Comparison of ENCODE assay signal across 15 mouse cellular contexts in the genomic region with DNA sequence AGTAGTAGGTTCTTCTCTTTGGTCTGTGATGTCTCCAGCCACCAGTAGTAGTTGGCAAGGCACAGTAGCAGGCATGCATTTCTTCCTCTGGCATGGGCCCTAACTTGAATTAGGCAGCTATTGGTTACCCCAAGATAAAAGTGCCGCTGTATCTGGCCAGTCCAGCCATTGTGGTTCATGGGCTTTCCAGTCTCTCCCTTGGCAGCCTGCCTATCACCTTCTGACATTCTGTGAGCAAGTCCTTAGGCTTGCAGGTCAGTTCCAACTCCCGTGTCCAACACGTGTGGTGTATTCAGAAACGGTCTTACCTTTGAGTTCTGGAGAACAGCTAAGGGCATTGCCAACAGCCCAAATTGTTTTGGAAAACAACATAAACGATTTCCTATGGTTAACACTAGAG. TPM values are rescaled to one million over a fixed set of nuclear protein-coding genes. Genes with fewer than 3 reads are reported as not detected.
DNase-seq lines count a peak whose midpoint lies in the region; ATAC-seq and TF ChIP-seq lines count a peak whose summit lies in the region.
"Had no signal": no experiment of that assay in that cellular context is flagged by ENCODE, and none has a peak within 500 bp of the region (broad histone marks: within the 10 kb centered on the region; RNA-seq: fewer than 3 reads in every experiment).

No protein-coding gene starts in this region.

- no peak overlapping the region for H3K27ac ChIP-seq in liver, adult 2 months (replicated peaks; ENCODE audit: insufficient read depth, low read depth, low read length)
- H3K27ac ChIP-seq in liver, embryonic 12.5 days, result no peak overlapping the region
- H3K27ac ChIP-seq: limb, embryonic 13.5 days; neural tube, embryonic 15.5 days had no signal

- no peak overlapping the region for H3K4me3 ChIP-seq in liver, adult 2 months (ENCODE audit: insufficient read depth, low read depth, low read length)
- H3K4me3 ChIP-seq in liver, embryonic 12.5 days, result no peak overlapping the region
- H3K4me3 ChIP-seq: limb, embryonic 13.5 days; neural tube, embryonic 15.5 days had no signal

- no peak overlapping the region for H3K4me2 ChIP-seq in liver, embryonic 12.5 days
- H3K4me2 ChIP-seq: limb, embryonic 13.5 days; neural tube, embryonic 15.5 days had no signal

- no peak for TF ChIP-seq POLR2A in liver, adult 2 months (IDR thresholded peaks at IDR 0.05; ENCODE audit: extremely low read depth, insufficient read depth, low read length)

- no peak for TF ChIP-seq CTCF in liver, adult 2 months (IDR thresholded peaks at IDR 0.05; ENCODE audit: low read depth, low read length)

- peaks cover 2% of the 10 kb centered on the region; the same call in 1 of the 2 replicates for H3K4me1 ChIP-seq in liver, adult 2 months (ENCODE audit: control insufficient read depth, insufficient read depth, low read length)
- 0 out of 2 replicates have a peak, but pooled peaks cover 6% of the 10 kb centered on the region for H3K4me1 ChIP-seq in liver, embryonic 12.5 days

- peak; percentile 100 for DNase-seq in liver, adult 2 months (ENCODE audit: extremely low read depth, low read depth, low spot score)
- peak; percentile 51 to 66 for DNase-seq in heart, postnatal 14 days
- peak; percentile 61 to 83 for DNase-seq in spleen, postnatal 14 days (ENCODE audit: low spot score in 2 of 2)
- no peak for DNase-seq in layer of hippocampus, adult 18-20 months (ENCODE audit: low spot score in 2 of 2)
- DNase-seq in cerebellum, postnatal 36 days, result no peak
- DNase-seq in layer of hippocampus, adult 11-12 months (ENCODE audit: low spot score), result no peak
- DNase-seq: cerebellum, adult 9-10 months; gastrocnemius, postnatal 14 days; right cerebral cortex, postnatal 4 days had no signal

- H3K36me3 ChIP-seq in liver, adult 2 months (ENCODE audit: control insufficient read depth, insufficient read depth, low read length), result no peaks in the 10 kb centered on the region
- no peaks in the 10 kb centered on the region for H3K36me3 ChIP-seq in liver, embryonic 12.5 days
- H3K36me3 ChIP-seq: limb, embryonic 13.5 days; neural tube, embryonic 15.5 days had no signal

- H3K79me2 ChIP-seq in liver, adult 2 months (ENCODE audit: control insufficient read depth, insufficient read depth, low read length), result peaks cover 4% of the 10 kb centered on the region; the same call in 1 of the 2 replicates

- no peaks in the 10 kb centered on the region for H3K9me3 ChIP-seq in liver, embryonic 12.5 days (replicated peaks)
- H3K9me3 ChIP-seq: limb, embryonic 13.5 days; neural tube, embryonic 15.5 days had no signal

- no peaks in the 10 kb centered on the region for H3K27me3 ChIP-seq in liver, adult 2 months (ENCODE audit: control insufficient read depth, insufficient read depth, low read length)
- peaks cover 20% of the 10 kb centered on the region for H3K27me3 ChIP-seq in liver, embryonic 12.5 days (replicated peaks)

- 14% methylated on average over 5 of the region's 5 CpGs for WGBS in liver, adult 2 months
- WGBS in liver, embryonic 12.5 days (ENCODE audit: insufficient replicate concordance), result 56% methylated on average over 5 of the region's 5 CpGs

- H3K9ac ChIP-seq in liver, adult 2 months (ENCODE audit: low read depth, low read length), result no peak overlapping the region
- no peak overlapping the region for H3K9ac ChIP-seq in liver, embryonic 12.5 days
- H3K9ac ChIP-seq: limb, embryonic 13.5 days; neural tube, embryonic 15.5 days had no signal

- intact Hi-C loops in heart, postnatal 14 days (cut with DNase I), result loop anchor here (10.0 kb wide), 1 partner anchor 192 kb away; no protein-coding TSS in a partner anchor

- no peak for ATAC-seq in liver, embryonic 12.5 days
- peak; percentile 80 for ATAC-seq in erythroblast, adult 5-6 weeks (replicated peaks; ENCODE audit: low FRiP score, poor library complexity, severe bottlenecking)
- ATAC-seq: forebrain, embryonic 16.5 days; inflammation-experienced regulatory T-cells, adult 6 months had no signal

RNA-seq across cellular contexts. Expression of gene Agtr1a, which starts 3.7 kb away (rescaled TPM):
- total RNA-seq in liver, adult 2 months (2014; rRNA removed), result 45.2 and 55.2 TPM in 2 replicates
- polyA plus RNA-seq in liver, adult 2 months (2012; rRNA removed), result 86.5 and 95.1 TPM in 2 replicates
- polyA plus RNA-seq in liver, embryonic 12.5 days (2016; fragmentation: Nextera tagmentation; extraction: Ambion mirVana), result 4.2 and 4.6 TPM in 2 replicates
- 103 and 116 TPM in 2 replicates for total RNA-seq in erythroblast, adult 5-6 weeks (2015; ENCODE audit: low replicate concordance)
- 73.9 and 154 TPM in 2 replicates for total RNA-seq in erythroblast, adult 5-6 weeks (2017; ENCODE audit: low replicate concordance)
- 10 to 100 TPM; 39.3 to 42.2 TPM for total RNA-seq in heart, postnatal 14 days (2021)
- 1 to 10 TPM; 1.2 to 1.6 TPM for total RNA-seq in layer of hippocampus, adult 18-20 months (2021)
- polyA plus RNA-seq: inflammation-experienced regulatory T-cells, adult 6 months had no signal

Comparison
In these comparisons a context has a peak if more than half of its experiments do, and no peak if none do; other contexts are left out.
1. DNase-seq: peak in liver, adult 2 months (single experiment), heart, postnatal 14 days (2 of 2) and spleen, postnatal 14 days (2 of 2); none in layer of hippocampus, adult 18-20 months (0 of 2), cerebellum, postnatal 36 days (0 of 2) and layer of hippocampus, adult 11-12 months (single experiment).
2. RNA of gene Agtr1a, which starts 3.7 kb away (total RNA-seq): 73.9 to 154 TPM in erythroblast, adult 5-6 weeks, 45.2 to 55.2 TPM in liver, adult 2 months and 39.3 to 42.2 TPM in heart, postnatal 14 days; 1.2 to 1.6 TPM in layer of hippocampus, adult 18-20 months; every median in the first group is over 10 times any median in the second.